Mouse (Mus musculus) retina, postnatal 1 day (tissue): ENCODE data around the gene Pdpk1.
"Not testable (repeated sequence)": the region's sequence is repeated elsewhere in the genome, so short reads cannot be mapped to it uniquely, and the experiment has no call there.

Experiments
- DNase-seq: peaks from one replicate; pipeline ENCODE4 v3.0.0-alpha.2; 2012

The Pdpk1 gene

GRCm38 (mm10) chr17:24162584-24163175, 12.0 kb upstream of the Pdpk1 start:
- no peak for DNase-seq

- DNase-seq = no peak
Measured at GRCm38 (mm10) chr17:24161466-24161865, 10.7 kb upstream of the Pdpk1 start.

- no peak for DNase-seq
Measured at GRCm38 (mm10) chr17:24157526-24157925, 6.8 kb upstream of the Pdpk1 start.

DNA sequence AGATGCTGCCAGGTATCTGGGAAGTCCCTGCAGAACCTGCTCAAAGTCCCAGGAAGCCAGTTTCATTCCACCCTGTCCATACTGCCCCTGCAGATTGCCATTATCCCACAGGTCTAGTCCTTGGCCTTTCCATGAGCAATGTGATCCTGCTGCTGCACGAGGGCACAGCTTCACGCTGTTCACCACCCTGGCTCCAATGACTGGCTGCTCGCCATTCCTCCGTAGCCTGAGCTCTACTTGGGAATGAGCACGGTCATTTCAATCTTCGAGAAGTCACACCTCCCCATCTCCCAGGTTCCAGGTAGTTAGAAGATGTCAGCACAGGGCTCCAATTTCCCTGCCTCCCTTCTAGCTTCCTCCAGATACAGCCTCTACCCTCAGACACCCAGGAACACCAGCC, 6.4 kb upstream of the Pdpk1 start:
- DNase-seq = no peak

DNA sequence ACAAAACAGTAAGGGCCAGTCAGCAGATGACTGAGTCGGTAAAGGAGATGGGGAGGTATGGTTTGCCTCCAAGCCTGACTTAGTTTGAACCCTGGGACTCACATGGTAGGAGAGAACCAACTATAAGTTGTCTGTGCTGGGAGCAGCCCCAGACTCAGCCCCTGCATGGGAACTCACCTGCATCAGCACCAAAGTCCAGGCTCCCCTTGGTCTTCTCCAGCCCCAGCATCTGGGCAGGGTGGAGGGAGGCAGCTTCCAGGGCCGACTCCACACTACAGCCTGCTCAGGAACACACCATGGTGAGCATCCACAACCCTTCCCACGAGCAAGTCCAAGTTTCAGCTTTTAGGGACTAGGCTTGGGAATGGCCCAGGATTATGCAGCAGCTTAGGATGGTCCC, 5.7 kb upstream of the Pdpk1 start:
- DNase-seq = no peak

DNA sequence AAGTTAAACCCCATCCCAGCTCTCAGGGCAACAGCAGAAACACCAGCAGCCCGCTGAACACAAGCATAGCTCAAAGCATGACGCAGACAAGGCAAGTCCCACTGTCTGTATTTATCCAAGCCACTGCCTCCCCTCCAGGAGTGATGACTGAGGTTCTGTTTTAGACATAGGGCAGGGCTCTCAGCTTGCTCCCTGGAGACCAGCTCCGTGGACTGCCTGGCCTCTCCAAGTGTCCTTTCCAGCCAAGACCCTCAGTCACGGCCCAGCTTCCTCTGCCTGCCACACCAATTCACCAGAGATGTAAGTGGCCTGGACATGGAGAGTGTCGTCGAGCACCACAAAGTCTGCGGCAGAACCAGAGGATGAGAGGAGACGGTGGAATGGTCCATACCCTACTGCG, 5.0 kb upstream of the Pdpk1 start:
- no peak for DNase-seq

DNA sequence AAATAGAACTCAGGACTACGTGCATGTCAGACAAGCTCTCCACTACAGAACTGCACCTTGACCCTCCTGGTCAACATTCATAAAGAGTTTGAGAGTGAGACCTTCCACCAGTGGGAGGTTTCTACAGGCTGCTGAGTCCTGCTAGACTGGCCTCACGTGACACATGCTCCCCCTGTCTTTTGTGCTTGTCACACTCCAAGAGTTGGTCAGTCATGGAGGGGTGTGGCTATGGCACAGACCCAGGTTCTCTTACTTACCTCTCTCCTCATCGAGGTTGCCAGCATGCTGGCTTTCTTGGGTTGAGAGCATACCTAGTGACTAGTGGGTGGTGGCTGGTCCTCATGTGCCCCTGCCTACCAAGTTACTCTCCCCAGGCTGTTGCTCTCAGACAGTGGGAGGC, 3.7 kb upstream of the Pdpk1 start:
- no peak for DNase-seq

DNA sequence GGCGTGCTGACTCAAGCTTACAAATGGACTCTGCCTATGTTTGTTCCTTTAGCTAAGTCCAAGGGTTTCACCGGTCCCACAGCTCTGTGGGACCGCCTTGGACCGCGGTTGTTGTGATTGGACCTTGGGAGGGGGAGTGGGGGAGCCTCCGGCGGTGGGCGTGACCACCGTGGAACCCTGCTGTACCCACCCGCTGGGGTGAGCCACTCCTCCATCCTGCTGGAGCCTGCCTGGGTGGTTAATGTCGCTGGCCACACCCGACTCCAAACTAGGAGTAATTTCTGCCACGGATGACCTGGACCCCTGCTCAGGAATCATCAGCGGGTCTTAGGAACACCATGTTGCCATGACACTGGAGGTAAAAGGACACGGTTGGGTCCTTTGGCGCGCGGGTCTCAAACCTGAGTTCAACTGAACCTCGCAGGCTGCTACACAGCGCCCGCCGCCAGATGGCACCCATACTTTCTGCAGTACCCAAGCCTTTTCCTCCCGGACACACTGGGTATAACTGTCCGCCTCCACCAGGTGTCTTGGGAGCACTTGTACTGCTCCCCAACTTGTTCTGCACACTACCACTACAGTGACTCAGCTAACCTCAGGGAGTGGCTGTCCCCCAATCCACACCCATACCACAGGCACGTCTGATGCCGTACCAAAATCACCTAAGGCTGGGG, 1.3 kb upstream of the Pdpk1 start:
- peak; percentile 88 for DNase-seq

DNA sequence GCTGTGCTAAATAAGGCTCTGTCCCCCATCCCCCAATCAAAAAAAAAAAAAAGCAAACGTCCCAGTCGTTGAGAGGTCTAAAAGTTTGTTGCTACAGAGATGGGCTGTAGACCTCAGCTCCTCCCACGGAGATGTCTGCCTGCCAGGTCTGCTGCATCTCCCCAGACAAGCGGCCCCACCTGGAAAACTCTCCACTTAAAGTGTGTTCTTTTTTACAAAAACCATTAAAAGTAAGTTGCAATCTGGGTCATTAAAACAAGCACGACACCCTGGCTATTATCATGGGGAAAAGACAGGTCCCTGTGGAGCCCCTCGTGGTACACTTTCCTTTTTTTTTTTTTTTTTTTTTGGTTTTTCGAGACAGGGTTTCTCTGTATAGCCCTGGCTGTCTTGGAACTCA, 658 bp upstream of the Pdpk1 start:
- no peak for DNase-seq

GRCm38 (mm10) chr17:24149421-24149820, 1.3 kb downstream of the Pdpk1 start:
- DNase-seq = no peak

DNA sequence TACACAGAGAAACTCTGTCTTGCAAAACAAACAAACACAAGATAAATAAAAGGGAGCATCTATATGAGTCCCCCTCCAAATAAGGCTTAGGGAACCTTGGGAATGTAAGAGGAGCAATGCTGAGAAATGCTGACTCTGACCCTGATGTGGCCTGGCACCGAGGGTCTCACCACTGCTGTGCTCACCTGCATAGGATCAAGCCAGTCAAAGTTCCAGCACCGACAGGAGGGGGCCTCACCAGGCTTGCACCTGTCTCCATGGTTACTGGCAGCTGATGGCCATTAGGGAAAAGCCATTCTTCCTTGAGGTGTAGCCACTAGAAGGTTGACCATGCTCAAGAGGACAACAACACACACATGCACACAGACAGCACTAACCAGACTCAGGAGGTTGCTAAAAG, 7.8 kb downstream of the Pdpk1 start:
- DNase-seq = no peak

- peak; percentile 99 for DNase-seq
Measured at GRCm38 (mm10) chr17:24141425-24141920, 9.3 kb downstream of the Pdpk1 start.

- peak; percentile 19 for DNase-seq
Measured at GRCm38 (mm10) chr17:24140845-24141424, 9.8 kb downstream of the Pdpk1 start.

DNA sequence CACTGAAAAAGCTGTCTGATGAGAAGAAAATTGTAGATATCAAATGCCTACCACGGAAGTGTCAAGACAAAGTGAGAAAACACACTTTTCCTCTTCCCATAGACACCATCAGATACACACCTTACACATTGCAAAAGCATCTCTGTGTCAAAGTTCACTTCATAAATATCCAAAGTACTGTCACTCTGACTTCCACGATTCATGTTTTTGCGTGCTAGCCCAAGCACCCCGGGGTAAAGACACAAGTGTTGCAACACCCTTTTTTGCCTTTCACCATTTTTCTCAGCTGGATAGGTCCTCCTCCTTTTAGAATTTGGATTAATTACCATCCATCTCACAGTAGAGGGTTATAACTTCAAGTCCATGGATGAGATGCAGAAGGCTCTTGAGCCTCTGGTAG, 10.8 kb downstream of the Pdpk1 start:
- no peak for DNase-seq

DNA sequence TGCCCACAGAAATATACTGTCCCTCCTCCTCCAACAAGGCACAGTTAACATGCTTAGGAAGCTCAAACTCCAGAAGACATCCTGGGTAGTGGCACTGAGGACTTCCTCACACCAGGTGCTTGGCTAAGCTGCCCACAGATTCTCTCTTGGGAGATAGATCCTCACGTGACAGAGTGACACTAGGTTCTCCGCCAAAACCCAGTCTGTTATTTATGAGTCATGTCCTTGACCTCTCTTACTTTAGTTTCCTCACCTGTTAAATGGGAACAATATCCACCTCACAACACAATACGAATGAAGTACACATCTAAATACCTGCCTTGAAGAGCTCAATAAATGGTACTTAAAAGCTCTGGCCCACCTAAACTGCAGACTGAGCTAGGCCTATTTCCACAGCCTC, 11.5 kb downstream of the Pdpk1 start:
- DNase-seq = no peak

GRCm38 (mm10) chr17:24137226-24137880, 13.4 kb downstream of the Pdpk1 start:
- no peak for DNase-seq

GRCm38 (mm10) chr17:24134062-24134461, 16.7 kb downstream of the Pdpk1 start:
- DNase-seq = no peak

GRCm38 (mm10) chr17:24132919-24133318, 17.8 kb downstream of the Pdpk1 start:
- not testable (repeated sequence) for DNase-seq

DNA sequence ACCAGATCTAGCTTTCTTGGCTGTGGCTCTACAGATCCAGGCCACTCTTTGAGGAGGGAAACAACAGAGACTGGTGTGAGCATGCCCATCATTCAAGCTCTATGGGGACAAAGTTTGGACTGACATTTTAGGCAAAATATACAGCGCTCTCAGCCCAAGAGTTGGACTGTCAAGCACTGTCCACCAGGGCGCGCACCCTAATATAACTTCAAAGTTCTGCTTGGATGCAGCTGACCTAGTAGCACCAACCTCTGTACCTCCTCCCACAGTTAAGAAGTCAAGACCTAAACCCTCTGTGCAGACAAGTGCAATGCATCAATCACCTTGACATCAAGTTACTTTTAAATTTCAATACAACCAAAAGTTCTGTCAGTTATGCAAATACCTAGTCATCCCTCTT, 19.2 kb downstream of the Pdpk1 start:
- DNase-seq = no peak

DNA sequence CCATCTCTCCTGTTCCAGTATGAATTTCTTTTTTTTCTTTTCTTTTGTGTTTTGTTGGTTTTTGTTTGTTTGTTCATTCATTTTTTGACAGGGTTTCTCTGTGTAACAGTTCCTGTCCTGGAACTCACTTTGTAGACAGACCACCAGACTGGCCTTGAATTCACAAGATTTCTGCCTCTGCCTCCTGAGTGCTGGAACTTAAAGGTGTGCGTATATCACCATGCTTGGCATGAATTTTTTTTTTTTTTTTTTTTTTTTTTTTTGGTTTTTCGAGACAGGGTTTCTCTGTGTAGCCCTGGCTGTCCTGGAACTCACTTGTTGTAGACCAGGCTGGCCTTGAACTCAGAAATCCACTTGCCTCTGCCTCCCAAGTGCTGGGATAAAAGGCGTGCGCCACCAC, 21.5 kb downstream of the Pdpk1 start:
- DNase-seq = not testable (repeated sequence)

DNA sequence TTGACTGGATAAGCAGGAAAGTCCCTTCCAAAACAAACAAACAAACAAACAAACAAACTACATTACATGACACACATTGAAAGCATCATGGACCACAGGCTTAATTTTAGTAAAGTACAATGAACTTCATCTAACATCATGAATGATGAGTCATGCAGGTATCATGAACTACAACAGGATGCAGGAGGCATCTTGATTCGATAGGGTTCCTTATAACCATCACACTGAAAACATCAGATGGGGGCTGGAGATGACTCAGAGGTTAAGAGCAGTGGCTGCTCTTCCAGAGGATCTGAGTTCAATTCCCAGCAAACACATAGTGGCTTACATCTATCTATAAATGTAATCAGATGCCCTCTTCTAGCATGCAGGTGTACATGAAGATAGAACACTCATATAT, 23.1 kb downstream of the Pdpk1 start:
- DNase-seq = no peak

DNA sequence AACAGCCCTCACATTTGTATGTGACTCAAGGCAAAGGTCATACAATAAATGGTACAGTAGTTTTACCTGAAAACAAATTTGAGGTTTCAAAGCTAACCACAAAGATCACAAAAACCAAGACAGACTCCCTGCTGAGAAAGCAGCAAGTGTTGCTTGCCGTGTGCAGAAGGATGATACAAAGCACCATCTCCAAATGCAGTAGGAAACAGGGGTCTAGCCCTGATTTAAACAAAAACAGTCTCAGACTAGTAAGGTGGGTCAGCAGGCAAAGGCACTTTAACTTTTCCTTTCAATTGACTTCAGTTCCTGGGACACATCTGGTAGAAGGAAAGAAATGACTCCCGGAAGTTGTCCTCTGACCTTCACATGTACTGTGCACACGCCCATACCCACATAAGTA, 23.9 kb downstream of the Pdpk1 start:
- no peak for DNase-seq

DNA sequence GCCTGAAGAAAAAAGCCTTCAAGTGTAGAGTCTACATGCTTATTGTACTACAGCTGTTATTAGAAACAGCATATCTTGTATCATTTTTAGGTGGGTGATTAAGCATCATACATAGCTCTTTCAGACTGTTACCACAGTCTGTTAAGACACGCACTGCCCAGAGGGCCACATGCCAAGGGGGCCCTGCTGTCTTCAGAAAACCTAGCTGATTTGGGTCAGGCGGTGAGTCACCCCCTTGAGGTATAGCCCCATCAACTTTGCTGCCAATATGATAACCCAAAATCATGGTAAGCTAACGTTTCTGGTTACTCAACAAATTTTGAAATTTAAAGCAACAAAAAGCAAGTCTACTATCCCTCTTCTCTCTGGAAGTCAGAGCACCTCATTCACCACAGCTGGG, 31.3 kb downstream of the Pdpk1 start:
- no peak for DNase-seq

DNA sequence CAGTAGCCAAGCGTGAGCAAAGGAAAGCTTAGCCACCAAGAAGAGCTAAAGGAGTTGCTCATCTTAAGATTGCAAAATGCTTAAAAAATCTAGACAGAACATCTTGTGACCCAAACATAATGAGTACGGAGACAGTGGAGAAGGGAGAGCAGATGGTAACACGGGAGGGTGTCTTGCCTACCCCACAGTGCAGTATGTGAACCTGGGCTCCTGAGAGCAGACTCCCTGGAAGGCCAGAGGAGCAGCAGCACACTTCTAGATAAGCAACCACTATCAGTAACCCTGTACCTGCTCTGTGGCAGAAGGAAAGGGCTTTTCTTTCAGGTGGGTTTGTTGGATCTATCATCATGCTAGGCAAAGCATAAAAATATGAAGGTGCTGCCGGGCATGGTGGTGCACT, 37.7 kb downstream of the Pdpk1 start:
- no peak for DNase-seq
